Mouse (Mus musculus): ENCODE measurements at regions not wholly inside any gene's neighbourhood (a gene's known extent, or its start where the extent isn't known, plus 50 kb on each side); places are given as distances from the start of the nearest gene placed in this dataset.

- Histone ChIP-seq H3K9me3 (replicated peaks; ENCODE audit: insufficient read depth, low read length) (no peaks in the 10 kb centered on the region), H3K4me3 (ENCODE audit: control insufficient read depth in 1 of 2, insufficient read depth in 1 of 2, low read depth in 2 of 2, low read length in 2 of 2) (no peak overlapping the region), H3K4me1 (ENCODE audit: control insufficient read depth in 1 of 2, insufficient read depth in 2 of 2, low read length in 2 of 2) (peaks cover 8 to 31% of the 10 kb centered on the region in 2 experiments), H3K36me3 (ENCODE audit: control insufficient read depth in 1 of 2, insufficient read depth in 2 of 2, low read length in 2 of 2) (peaks cover 0 to 34% of the 10 kb centered on the region in 2 experiments; a peak in 2 of 4 replicates), H3K27ac (ENCODE audit: control insufficient read depth, low read depth, low read length) (peak overlapping the region; percentile 51), H3K79me2 (ENCODE audit: control insufficient read depth, insufficient read depth, low read length, poor library complexity) (no peaks in the 10 kb centered on the region), H3K27me3 (ENCODE audit: control insufficient read depth in 1 of 2, insufficient read depth in 2 of 2, low read length in 2 of 2) (no peaks in the 10 kb centered on the region), H3K9ac (ENCODE audit: control insufficient read depth, low read depth, low read length, poor library complexity, severe bottlenecking) (no peak overlapping the region)
- TF ChIP-seq ETS1 (IDR thresholded peaks at IDR 0.05; ENCODE audit: low read depth, low read length) (peak; percentile 56), NELFE (IDR thresholded peaks at IDR 0.05; ENCODE audit: low read depth, low read length) (no peak), MAX (IDR thresholded peaks at IDR 0.05; ENCODE audit: low read length) (no peak), HCFC1 (IDR thresholded peaks at IDR 0.05; ENCODE audit: low read depth, low read length) (0 out of 2 replicates have a peak, but pooled peaks have one; percentile 39), EP300 (IDR thresholded peaks at IDR 0.05; ENCODE audit: low read depth in 1 of 2, low read length in 2 of 2) (peak in 1 of 2 experiments; percentile 51; a peak in 1 of 4 replicates), MYB (IDR thresholded peaks at IDR 0.05; ENCODE audit: low read depth, low read length) (0 out of 2 replicates have a peak, but pooled peaks have one; percentile 14), TBP (IDR thresholded peaks at IDR 0.05; ENCODE audit: low read depth, low read length) (no peak), MEF2A (IDR thresholded peaks at IDR 0.05; ENCODE audit: extremely low read depth, insufficient replicate concordance, low read depth, low read length, poor library complexity, severe bottlenecking) (no peak), RCOR1 (IDR thresholded peaks at IDR 0.05; ENCODE audit: low read depth, low read length) (peak; percentile 80), JUND (IDR thresholded peaks at IDR 0.05; ENCODE audit: low read depth, low read length) (no peak), MXI1 (IDR thresholded peaks at IDR 0.05; ENCODE audit: low read depth, low read length) (0 out of 2 replicates have a peak, but pooled peaks have one; percentile 13), TAL1 (IDR thresholded peaks at IDR 0.05; ENCODE audit: low read length) (no peak), SIN3A (IDR thresholded peaks at IDR 0.05; ENCODE audit: low read length) (peak; percentile 23; the same call in 1 of the 2 replicates), TCF12 (IDR thresholded peaks at IDR 0.05; ENCODE audit: low read depth, low read length) (peak; percentile 39), USF1 (IDR thresholded peaks at IDR 0.05; ENCODE audit: low read depth, low read length) (no peak), ELF1 (IDR thresholded peaks at IDR 0.05; ENCODE audit: low read depth, low read length) (peak; percentile 51; the same call in 1 of the 2 replicates)
- peak; percentile 70 for DNase-seq (ENCODE audit: low read depth, low spot score)
Measured at GRCm38 (mm10) chr5:64682326-64682845, 120.8 kb upstream of the Klf3 start.

GRCm38 (mm10) chr5:64683419-64683818 lies 119.8 kb upstream of the Klf3 start:
- TF ChIP-seq USF1 (IDR thresholded peaks at IDR 0.05; ENCODE audit: low read depth, low read length) (no peak), GABPA (IDR thresholded peaks at IDR 0.05; ENCODE audit: low read depth, low read length) (no peak), POLR2A (IDR thresholded peaks at IDR 0.05; ENCODE audit: control insufficient read depth in 1 of 2, insufficient read depth in 1 of 2, low read depth in 1 of 2, low read length in 2 of 2, poor library complexity in 1 of 2) (no peak), EP300 (IDR thresholded peaks at IDR 0.05; ENCODE audit: low read depth in 1 of 2, low read length in 2 of 2) (peak in 1 of 2 experiments; percentile 45; a peak in 2 of 4 replicates), ZKSCAN1 (IDR thresholded peaks at IDR 0.05; ENCODE audit: low read depth, low read length) (no peak), MYC (IDR thresholded peaks at IDR 0.05; ENCODE audit: low read depth, low read length) (no peak), GATA1 (IDR thresholded peaks at IDR 0.05; ENCODE audit: low read depth, low read length) (no peak), HCFC1 (IDR thresholded peaks at IDR 0.05; ENCODE audit: low read depth, low read length) (peak; percentile 91), SIN3A (IDR thresholded peaks at IDR 0.05; ENCODE audit: low read length) (peak; percentile 29; the same call in 1 of the 2 replicates), CTCF (IDR thresholded peaks at IDR 0.05 in 2 of 3, conservative IDR thresholded peaks at IDR 0.05 in 1 of 3; ENCODE audit: control insufficient read depth in 1 of 3, insufficient read depth in 1 of 3, low read depth in 2 of 3, low read length in 3 of 3, poor library complexity in 1 of 3, severe bottlenecking in 1 of 3) (no peak), MAZ (IDR thresholded peaks at IDR 0.05; ENCODE audit: low read depth, low read length) (no peak), ELF1 (IDR thresholded peaks at IDR 0.05; ENCODE audit: low read depth, low read length) (no peak), KAT2A (conservative IDR thresholded peaks at IDR 0.05; ENCODE audit: low read depth, low read length) (peak; percentile 39; the same call in 1 of the 2 replicates), MXI1 (IDR thresholded peaks at IDR 0.05; ENCODE audit: low read depth, low read length) (no peak)
- no peaks in the 10 kb centered on the region for H3K9me3 ChIP-seq (replicated peaks; ENCODE audit: insufficient read depth, low read length)
- peaks cover 8 to 31% of the 10 kb centered on the region in 2 experiments for H3K4me1 ChIP-seq (ENCODE audit: control insufficient read depth in 1 of 2, insufficient read depth in 2 of 2, low read length in 2 of 2)
- no peak overlapping the region for H3K9ac ChIP-seq (ENCODE audit: control insufficient read depth, low read depth, low read length, poor library complexity, severe bottlenecking)
- peak overlapping the region; percentile 51 for H3K27ac ChIP-seq (ENCODE audit: control insufficient read depth, low read depth, low read length)
- peak; percentile 82 for DNase-seq (ENCODE audit: low read depth, low spot score)
- no peaks in the 10 kb centered on the region for H3K27me3 ChIP-seq (ENCODE audit: control insufficient read depth in 1 of 2, insufficient read depth in 2 of 2, low read length in 2 of 2)
- no peaks in the 10 kb centered on the region for H3K79me2 ChIP-seq (ENCODE audit: control insufficient read depth, insufficient read depth, low read length, poor library complexity)
- H3K36me3 ChIP-seq (ENCODE audit: control insufficient read depth in 1 of 2, insufficient read depth in 2 of 2, low read length in 2 of 2): peaks cover 0 to 34% of the 10 kb centered on the region in 2 experiments; a peak in 2 of 4 replicates
- no peak overlapping the region for H3K4me3 ChIP-seq (ENCODE audit: control insufficient read depth in 1 of 2, insufficient read depth in 1 of 2, low read depth in 2 of 2, low read length in 2 of 2)

All from MEL (cell line).